Mouse (Mus musculus) activated CD4-positive, CD25-positive, alpha-beta regulatory T cell, adult 4 months (primary cell): ENCODE measurements around the gene Cers6. TPM values are rescaled to one million over a fixed set of nuclear protein-coding genes. Genes with fewer than 3 reads are reported as not detected.

Source experiments
- ATAC-seq: one replicate; pipeline ENCODE4 v1.8.0; 2017
- polyA plus RNA-seq, 2 experiments: library from polyadenylated mRNA; unstranded; fragments of 100-300 nt; shearing (Covaris generic); gene quantifications; one replicate each; pipeline ENCODE4 v1.2.1; 2017

Gene Cers6
- polyA plus RNA-seq, 2 experiments from 2014 or later = 1.7 to 4.2 TPM

DNA sequence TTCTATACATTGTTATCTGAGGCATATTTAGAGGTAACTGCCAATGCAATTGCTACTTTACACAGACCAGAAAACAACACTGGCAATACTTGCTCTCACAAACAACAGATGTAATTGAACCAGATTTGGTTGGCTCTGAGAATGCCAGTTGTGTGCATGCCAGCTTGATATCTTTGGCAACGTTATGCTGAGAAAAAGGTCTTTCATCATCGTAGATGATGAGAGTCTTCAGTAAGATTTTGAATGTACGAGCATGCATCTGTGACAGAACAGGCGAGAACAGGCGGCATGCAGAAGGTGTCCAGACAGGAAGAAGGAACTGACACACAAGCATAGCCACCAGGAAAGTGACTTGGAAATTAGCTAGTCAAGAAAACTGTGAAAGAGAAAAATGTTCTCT is 110.6 kb downstream of the Cers6 start:
- ATAC-seq = no peak

DNA sequence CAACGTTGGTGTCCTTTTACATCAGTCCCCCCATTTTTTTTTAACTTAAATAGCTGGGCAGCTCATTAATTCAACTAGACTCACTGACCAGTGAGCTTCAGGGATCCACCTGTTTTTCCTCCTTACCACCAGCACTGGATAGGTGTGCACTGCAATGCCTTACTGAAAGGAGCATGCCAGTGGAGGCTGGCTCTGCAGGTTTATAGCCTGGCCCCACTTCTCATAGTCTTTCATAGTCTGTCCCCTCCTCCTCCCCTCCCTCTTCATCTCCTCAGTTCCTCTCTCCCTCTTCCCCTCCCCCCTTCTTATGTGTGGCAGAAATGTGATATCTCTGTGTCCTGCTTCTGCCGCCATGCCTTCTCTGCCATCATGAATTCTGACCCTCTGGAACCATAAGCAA is 112.5 kb downstream of the Cers6 start:
- no peak for ATAC-seq

DNA sequence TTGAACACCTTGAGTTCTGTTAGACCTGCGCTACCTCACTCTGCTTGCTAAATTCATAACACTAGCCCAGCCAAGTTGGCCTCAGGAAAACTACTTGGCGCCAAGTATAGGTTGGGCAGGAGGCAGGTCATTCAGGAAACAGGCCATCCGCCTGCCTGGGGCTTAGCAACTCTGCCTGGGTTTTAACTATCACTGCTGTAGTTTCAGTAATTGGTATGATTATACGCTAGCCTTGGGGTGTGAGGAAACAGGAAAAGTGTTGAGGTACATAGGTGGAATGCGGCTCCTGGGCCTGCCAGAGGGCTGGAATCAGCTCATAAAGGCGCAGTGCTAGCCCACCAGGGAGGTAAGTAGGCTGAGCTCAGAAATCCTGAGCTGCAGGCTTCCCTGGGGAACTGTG is 114.0 kb downstream of the Cers6 start:
- ATAC-seq = no peak

DNA sequence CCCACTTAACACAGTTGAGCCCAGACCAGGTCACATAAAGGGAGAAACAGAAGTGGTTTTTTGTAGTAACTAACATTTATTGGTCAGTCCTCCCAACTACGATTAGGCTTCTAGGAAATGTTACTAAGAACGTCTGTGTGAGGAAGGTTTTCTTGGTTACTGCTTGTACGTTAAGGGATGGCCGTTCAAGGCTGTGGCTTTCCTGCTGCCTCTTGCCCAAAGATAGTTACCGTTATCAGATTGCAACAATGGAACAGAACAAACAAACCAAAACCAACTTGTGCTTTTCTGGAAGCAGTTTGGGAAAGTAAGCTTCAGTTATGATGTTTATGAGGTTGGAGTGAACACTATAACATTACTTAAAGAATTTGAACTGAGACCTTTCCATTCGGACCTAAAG is 114.5 kb downstream of the Cers6 start:
- ATAC-seq = no peak

DNA sequence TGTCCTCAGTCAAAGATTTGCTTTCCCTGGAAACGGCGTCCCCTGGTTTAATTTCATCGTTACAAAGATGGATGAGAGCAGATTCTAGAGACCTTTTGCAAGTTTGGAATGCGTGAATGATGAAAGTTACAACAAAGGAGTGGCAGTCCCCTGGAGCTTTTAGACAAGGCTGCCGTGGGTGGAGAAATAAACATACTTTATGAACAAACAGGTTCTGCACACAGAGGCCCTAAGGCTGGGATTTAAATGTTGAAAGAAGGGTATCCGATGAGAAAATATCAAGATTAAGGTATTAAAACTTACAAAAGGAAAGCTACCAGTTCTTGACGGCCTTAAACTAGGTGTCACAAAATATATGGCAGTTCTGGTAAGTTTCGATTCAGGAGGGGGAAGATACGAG is 117.0 kb downstream of the Cers6 start:
- no peak for ATAC-seq

DNA sequence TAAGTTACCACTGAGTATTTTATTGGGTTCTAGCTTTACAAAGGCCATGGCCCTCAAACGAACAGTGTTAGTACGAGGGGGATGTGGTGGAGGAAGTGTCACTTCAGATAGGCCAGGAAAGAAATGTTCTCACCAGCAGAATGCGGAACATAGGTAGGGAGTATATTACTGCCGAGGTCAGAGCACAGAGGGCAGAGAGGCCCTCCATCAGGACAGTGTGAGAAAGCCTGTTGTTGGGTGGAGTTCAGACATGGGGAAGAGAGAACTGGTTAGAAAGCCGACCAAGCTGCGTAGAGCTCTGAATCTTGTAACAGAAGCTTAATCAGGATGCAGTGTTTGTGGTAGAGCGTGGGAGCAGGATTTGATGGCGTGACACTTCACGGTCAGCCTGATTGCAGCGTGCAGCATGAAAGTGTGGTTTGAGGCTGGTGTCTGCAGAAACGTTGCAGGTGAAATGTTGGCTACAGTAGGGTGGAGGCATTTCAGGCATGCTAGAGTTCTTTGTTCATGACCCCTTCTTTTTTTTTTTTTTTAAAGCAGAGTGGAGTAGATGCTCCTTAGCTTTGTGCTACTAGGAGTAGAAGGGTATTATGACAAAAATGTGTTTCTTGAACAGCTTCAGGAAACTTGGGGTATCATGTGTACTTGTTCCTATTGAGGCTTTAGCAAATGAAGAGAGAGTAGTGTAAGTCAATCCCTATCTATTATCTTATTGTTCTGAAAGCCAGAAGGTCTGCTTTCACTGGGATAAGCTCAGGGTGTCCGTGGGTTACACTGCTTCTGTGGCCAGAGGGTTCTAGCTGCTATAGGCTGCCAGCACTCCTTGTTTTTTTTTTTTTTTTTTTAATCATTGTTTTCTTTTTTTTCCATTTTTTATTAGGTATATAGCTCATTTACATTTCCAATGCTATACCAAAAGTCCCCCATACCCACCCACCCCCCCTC is 117.7 kb downstream of the Cers6 start:
- peak; percentile 36 for ATAC-seq

DNA sequence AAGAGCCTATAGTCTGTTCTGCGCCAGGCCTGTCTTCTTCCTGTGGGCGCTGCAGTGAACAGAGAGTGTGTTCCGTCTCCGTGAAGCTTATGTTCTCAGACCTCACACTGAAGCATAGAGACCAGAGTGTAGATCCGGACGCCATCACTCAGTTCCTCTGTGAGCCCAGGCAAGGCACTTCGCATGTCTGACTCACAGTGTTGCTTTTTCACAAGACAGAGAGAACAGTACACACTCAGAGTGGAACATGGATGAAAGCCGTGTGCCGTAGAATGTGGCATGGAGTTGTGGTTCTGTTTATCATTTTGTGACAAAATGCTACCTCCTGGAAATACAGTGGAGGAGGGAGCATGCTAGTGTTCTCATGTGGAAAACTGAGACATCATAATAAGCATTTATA is 120.1 kb downstream of the Cers6 start:
- ATAC-seq = no peak

DNA sequence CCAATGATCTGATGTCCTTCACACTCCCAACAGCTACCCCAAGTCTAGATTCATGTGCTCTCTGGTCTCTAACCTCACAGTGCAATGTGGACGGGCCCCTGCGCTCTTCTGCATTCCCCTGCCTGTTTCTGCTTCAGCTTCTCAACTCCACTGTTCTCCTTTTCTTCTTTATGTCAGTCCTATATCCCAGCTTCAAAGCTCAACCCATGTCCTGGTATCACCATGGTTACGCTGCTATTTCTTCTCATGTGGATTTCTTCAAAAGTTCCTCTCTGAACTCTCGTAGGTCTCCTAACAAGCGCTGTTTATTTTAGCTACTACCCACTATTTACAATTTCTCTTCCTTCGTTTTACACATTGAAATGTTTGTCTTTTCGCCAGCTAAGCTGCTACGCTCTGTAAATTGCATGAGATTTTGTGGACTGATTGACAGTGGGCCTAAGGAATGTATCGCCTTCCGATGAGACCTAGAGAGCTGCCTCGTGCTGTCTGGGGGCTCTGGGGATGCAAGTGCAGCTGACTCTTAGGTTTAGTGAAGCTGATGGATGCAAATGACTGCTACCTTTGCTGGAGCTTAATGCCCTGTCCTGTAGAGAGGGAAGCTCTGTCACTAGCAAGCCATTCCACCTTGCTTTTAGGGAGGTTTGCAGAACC is 120.6 kb downstream of the Cers6 start:
- no peak for ATAC-seq

DNA sequence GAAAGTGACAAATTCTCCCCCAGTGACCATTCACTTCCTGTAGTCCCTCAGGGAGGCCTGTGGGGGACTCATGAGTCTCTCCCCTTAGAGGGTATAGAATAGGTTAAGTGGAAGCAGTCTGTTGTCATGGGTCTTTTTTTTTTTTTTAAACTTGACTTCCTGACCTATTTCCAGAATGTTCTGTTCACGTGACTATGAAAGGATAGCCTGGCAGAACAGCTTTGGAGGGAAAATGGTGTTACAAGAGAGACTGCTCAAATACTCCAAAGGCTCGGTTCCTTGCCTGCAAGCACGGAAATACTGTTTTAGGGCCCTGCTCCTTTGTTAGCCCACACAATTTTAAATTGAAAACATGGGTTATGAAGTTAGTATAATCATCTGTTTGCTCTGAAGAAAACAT is 121.7 kb downstream of the Cers6 start:
- no peak for ATAC-seq

DNA sequence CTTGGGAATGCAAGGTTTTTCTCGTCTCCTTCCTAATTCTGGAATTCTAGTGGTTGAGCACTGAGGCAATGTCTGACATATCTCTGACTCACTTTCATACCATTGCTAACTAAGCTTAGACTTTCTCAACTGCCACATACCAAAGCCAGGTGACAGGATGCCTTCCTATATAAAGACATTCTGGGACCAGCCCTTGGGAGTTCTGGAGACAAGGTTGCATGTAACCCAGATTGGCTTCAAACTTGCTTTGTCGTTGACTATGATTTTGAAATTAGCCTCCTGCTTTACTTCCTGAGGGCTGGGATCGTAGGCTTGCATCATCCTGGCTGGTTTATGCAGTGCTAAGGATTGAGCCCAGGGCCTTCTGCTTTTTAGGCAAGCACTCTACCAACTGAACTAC is 122.2 kb downstream of the Cers6 start:
- ATAC-seq = no peak

DNA sequence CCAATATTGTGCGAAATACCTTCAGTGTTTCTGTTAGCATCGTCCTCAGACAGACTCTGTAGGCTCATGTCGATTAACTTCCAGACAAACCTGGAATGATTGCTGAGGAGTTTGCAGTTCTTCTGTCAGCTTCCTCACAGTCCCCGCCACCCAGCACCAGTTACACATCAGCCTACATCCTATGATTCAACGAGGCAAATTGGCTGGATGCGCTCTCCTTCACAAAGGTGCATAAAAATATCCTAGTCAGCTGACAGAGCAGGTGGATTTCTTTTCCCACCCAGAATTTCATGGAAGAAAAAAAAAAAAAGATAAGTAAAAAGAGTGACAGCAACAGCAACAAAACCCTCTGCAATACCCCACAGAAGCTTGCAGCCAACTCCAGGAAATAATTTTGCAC is 127.9 kb downstream of the Cers6 start:
- ATAC-seq = no peak

DNA sequence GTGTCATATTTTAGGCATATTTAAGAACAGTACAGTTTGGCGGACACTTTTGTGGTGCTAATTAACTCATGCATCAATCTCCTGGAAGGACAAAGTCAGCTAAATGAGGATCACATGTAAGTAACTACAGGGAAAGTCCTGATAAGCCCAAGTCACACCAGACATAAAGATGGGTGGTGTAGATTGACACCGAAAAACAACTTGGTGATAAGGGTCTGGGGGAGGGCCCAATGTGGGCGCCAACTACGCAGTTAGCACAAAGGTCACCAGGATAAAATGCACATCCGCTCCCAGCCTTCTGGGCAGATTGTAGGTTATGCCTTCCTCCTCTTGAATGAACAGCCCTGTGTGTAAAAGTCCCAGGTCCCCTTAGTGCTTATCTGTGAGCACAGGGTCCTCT is 131.4 kb downstream of the Cers6 start:
- no peak for ATAC-seq

DNA sequence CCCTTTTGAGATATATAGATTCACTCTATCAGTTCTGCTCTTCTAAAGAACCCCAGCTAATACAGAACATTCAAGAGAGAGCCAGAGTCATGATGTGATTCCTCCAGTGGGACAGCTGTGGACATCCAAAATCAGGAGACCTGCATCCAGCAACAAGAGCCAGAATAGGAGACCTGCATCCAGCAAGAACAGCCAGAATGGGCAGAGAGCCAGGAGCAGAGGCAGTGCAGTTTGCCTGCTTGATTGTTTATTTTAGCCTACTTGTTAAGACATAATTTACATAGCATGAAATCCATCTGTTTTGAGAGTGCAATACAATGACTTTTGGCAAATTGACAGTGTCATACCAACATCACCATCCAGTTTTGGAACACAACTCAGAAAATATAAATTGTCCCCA is 133.2 kb downstream of the Cers6 start:
- no peak for ATAC-seq

DNA sequence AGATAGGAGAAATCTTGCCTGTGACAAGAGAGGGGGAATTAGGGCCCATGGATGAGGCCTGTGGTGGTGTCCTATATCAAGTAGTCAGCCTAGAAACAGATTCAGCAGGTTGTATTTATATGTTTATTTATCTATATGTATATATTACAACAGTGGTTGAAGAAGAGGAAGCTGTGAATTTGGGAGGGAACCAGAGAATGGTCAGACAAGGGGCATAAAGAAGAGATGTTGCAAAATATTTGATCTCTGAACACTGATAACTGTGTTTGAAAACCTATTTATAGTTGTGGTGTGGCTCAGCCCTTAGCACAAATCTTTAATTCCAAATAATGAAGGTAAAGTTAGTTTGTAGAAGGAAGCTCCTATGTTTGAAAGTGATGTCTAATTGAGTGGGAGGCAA is 134.5 kb downstream of the Cers6 start:
- no peak for ATAC-seq

DNA sequence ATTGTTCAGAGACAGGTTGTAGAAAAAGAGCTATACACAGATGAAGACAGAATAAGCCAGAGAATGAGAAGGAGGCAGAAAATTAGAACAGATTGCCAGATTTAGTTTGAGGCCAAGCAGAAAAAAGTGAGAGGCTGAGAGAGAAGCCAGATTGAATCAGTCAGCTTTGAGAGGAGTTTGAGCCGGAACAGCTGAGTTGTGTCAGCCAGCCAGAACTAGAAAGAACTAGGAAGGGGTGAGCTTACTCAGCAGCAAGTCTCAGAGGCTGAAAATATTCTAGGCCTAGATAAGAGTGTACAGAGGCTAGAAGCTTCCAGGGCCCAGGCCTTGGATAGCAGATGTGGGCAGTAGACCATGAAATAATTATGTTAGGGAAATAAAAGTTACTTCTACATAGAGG is 135.0 kb downstream of the Cers6 start:
- ATAC-seq = no peak

DNA sequence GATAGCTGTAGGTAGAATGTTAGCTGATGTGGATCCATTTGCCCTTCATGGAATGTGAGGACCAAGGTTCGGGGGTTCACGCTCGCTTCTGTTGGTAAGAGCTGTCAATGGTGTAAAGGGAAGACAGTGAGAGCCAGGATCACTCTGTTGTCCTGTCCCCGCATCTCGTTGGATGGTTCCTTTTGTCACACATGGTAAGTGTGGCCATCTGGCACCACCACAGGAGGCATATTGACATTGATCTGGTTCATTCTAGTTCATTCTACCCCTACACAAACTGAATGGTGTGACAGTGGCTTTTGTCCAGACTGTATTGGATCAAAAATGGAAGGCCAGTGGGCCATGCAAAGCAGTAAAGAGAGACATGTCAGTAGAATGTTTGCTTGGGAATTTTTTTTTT is 142.8 kb downstream of the Cers6 start:
- ATAC-seq = no peak

DNA sequence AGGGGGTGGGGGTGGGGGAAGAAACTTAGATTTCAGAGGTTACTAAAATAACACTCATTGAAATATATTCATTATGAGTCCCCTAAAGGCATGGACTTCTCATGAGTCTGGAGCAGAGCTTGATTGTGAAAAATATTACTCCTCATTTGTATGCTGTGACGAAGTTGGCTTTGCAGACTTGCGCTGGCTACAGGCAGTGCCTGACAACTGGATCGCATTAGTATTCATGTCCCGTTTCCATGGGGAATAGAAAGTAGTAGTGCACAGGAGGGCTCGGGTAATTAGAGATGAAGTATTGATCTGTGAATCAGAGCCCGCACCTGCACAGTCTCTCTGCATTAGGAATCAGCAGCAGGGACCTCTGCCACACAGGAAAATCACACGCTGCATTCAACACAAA is 150.2 kb downstream of the Cers6 start:
- no peak for ATAC-seq

DNA sequence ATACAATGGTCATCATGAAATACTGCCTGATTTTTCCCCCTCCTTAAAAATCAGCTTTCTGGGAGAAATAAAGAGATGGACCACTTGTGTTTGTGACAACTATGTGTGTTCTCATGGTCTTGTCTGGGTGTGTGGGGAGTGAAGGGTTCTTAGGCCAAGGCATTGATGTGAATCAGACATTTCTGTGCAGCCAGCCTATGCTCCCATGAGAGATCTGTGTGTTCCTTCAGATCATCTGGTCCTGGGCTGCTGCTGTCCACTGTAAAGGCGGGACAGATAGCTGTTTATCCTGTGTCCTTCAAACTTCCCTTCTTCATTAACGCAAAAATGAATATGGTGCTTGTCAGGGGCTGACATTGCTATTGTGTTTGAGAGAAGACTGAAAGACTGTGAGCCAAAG is 150.6 kb downstream of the Cers6 start:
- ATAC-seq = no peak

DNA sequence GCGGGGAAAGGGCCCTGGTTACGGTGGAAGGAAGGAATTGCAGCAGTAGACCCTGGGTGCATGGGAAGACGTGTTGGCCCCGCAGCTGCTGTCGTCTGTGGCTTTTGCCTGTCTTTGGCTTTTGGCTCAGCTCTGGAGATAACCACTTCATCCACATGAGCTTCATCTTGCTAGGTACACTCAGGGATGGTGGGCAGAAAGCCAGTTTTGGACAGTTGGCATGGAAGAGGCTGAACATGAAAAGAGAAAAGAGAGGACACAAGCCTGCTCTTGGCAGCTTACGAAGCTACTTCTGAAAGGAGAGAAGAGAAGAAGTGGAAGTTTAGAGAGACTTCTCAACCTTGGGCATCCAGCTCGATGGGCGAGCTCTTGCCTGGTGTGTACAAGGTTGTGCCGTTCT is 153.0 kb downstream of the Cers6 start:
- no peak for ATAC-seq

DNA sequence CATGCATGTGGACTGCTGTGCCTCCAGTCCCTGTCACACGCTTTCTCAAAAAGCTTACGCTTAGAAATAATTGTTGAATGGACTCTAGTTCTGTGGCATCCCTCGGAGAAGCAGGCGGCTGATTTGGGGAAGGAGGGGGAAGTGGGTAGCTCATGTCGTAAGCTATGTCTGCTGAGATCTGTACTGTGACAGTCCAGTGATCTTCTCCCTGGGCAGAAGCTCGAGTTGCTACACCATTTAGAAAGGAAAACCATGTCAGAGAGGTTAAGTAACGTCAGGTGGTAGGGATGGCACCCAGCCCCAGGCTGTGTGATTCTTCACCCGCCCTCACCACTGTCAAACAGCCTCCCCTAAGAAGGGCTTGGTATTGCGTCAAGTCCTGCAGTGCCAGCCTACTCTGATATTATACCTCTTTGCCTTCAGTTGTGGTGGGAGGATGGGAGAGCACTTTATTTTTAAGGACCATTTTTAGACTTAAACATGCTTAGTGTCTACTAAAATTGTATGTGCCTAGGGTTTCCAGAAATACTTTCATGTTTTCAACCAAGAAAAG is 154.0 kb downstream of the Cers6 start:
- no peak for ATAC-seq

DNA sequence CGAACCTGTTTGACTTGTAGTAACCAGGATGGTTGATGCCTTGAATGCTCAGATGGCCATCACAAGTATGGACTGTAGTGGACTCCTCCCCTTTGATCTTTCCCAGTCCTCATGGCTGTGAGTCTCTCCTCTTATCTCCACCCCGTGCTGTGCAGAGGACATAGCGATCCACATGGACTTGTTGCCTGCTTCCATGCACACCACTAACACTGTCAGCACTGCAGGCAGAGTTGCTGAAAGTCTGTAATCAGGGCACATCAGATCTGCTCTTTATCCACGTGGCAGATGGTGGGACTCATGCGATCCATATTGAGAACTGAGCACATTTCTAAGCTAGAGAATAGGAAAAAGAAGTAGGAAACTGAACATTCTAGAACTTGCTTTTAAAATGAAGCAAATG is 154.6 kb downstream of the Cers6 start:
- ATAC-seq = no peak

DNA sequence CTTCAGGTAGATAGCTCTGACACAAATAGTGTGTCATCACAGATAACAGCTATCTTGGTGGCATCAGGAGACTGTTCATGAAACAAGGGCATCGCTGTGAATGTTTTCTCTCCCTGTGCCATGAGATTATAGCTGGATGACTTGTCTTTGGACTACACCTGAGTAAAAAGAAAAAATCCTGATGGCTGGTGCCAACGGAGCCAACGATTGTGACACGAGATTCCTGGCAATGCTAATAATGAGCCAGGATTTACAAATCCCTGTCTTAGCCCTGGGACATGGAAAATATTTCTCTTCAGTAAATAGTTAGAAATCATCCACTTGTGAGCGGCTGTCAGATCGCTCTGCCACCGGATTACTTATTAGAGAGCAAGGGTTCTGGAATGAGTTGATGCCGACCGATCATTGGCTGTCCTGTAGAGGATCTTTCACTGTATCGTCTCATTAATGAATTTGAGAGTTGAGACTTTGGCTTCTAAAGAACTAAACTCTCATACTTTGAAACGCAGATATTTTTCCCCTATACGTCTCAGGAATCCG is 157.9 kb downstream of the Cers6 start:
- no peak for ATAC-seq

DNA sequence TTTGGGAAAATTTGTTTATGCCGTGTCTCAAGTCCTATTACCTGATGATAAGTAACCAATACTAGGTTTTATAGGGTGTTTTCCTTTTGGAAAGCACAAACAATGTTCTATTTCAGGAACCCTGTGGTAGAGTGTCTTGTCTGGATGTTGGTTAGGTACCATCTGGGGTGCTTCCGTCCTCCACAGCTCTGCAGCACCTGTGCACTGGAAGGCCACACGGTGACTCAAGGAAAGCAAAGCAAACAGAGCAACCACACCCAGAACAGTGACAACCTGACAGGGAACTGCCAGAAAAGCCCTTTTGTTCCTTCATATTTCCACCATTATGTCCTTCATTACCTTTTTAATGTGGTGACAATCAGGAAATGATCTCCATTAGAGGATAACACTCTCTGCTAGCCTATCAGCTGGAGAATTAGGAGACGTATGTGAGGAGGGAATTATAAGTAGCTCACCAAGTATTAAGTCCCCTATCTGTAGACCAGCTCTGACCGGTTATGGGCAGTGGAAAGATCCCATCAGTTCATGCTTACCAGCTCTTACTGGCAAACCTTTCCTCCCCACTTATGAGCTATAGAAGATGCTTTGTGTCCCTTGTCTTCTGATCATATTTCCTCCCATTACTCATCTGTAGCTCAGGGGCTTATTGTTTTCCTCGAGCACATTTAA is 158.7 kb downstream of the Cers6 start:
- ATAC-seq = no peak
